Mouse (Mus musculus) midbrain, postnatal 0 days (tissue): ENCODE results near the gene Dnah1. TPM values are rescaled to one million over a fixed set of nuclear protein-coding genes. Genes with fewer than 3 reads are reported as not detected.

Experiments used
- ATAC-seq: fragments of 200-750 bp; cut with Nextera tagmentation; 2 replicates; pipeline ENCODE4 v1.8.0; 2017; ENCODE audit warnings: moderate number of reproducible peaks, mild to moderate bottlenecking, moderate TSS enrichment, moderate library complexity; ENCODE audit not compliant: low FRiP score
- DNase-seq: peaks from one replicate; pipeline ENCODE4 v3.0.0-alpha.2; 2015; ENCODE audit warnings: low spot score
- H3K27ac ChIP-seq: fragments of 300-500 bp; sonication (generic); 2 replicates; pipeline ENCODE4 v1.5.1; 2014; ENCODE audit warnings: low read depth, mild to moderate bottlenecking, low read length, mixed read lengths
- H3K27me3 ChIP-seq: fragments of 300-500 bp; sonication (generic); 2 replicates; pipeline ENCODE4 v1.6.1; 2014; ENCODE audit warnings: low read length, control low read depth, mixed read lengths; ENCODE audit not compliant: insufficient read depth
- H3K36me3 ChIP-seq: fragments of 300-500 bp; sonication (generic); 2 replicates; pipeline ENCODE4 v1.6.1; 2014; ENCODE audit warnings: low read length, control low read depth, mixed read lengths; ENCODE audit not compliant: insufficient read depth
- H3K4me1 ChIP-seq: fragments of 300-500 bp; sonication (generic); 2 replicates; pipeline ENCODE4 v1.6.1; 2014; ENCODE audit warnings: mild to moderate bottlenecking, control low read depth, antibody characterized with exemption, low read length, mixed read lengths; ENCODE audit not compliant: insufficient read depth
- H3K4me2 ChIP-seq: fragments of 300-500 bp; sonication (generic); 2 replicates; pipeline ENCODE4 v1.6.1; 2014; ENCODE audit warnings: low read depth, mild to moderate bottlenecking, low read length, mixed read lengths; ENCODE audit not compliant: poor library complexity, severe bottlenecking
- H3K4me3 ChIP-seq: fragments of 300-500 bp; sonication (generic); 2 replicates; pipeline ENCODE4 v1.5.1; 2014; ENCODE audit warnings: low read depth, mild to moderate bottlenecking, low read length, moderate library complexity
- H3K9ac ChIP-seq: fragments of 300-500 bp; sonication (generic); replicated peaks from 2 replicates; pipeline ENCODE4 v1.6.1; 2014; ENCODE audit warnings: mild to moderate bottlenecking, low read length, moderate library complexity, mixed read lengths; ENCODE audit not compliant: poor library complexity, severe bottlenecking
- H3K9me3 ChIP-seq: fragments of 300-500 bp; sonication (generic); 2 replicates; pipeline ENCODE4 v1.6.1; 2016; ENCODE audit warnings: low read length, control low read depth
- CTCF ChIP-seq: IDR thresholded peaks from 2 replicates; pipeline ENCODE4 v1.5.1; 2016; ENCODE audit warnings: antibody characterized with exemption, mild to moderate bottlenecking
- WGBS: fragments of 180-500 bp; shearing (Covaris S2); extraction: QIAGEN DNeasy Blood & Tissue Kit; methylation state at CpG from one replicate; pipeline ENCODE4 v1.1.7; 2014; 5-methylcytosine and 5-hydroxymethylcytosine counted together
- polyA plus RNA-seq: library from polyadenylated mRNA; unstranded; fragments of >200 nt; fragmentation: Nextera tagmentation; extraction: Ambion mirVana; gene quantifications from 2 replicates; pipeline ENCODE4 v1.2.1, GENCODE M21; 2015
- total RNA-seq: library from RNA; depleted of rRNA; stranded (reverse); fragments of >200 nt; gene quantifications from 2 replicates; pipeline ENCODE4 v1.2.3, GENCODE M21; 2014; rRNA removed

Gene Dnah1
- total RNA-seq (4.2 and 7.8 TPM in 2 replicates), polyA plus RNA-seq (3.1 and 3.4 TPM in 2 replicates)

- TF ChIP-seq CTCF, result no peak
These were observed at the start of gene Dnah1 for GRCm38 (mm10) chr14:31323849-31324792. Gene Dnah1, minus strand, starts transcription at chr14:31323896.

GRCm38 (mm10) chr14:31369377-31369776, 45.7 kb upstream of the Dnah1 start:
- Histone ChIP-seq H3K27me3 (no peaks in the 10 kb centered on the region), H3K4me1 (no peaks in the 10 kb centered on the region), H3K4me2 (no peak overlapping the region), H3K27ac (no peak overlapping the region), H3K36me3 (peaks cover 55% of the 10 kb centered on the region), H3K4me3 (no peak overlapping the region), H3K9me3 (no peaks in the 10 kb centered on the region), H3K9ac (no peak overlapping the region)
- TF ChIP-seq CTCF, result no peak
- DNase-seq (no peak), ATAC-seq (no peak)
- 85% methylated on average over 3 of the region's 3 CpGs for WGBS

More at GRCm38 (mm10) chr14:31323849-31324792, at the start of gene Dnah1:
- Histone ChIP-seq H3K4me2 (peak within 1 kb of the TSS; percentile 46), H3K4me3 (peak within 1 kb of the TSS; percentile 15; the same call in 1 of the 2 replicates), H3K27ac (no peak within 1 kb of the TSS), H3K36me3 (no peaks in the 10 kb centered on the region), H3K9me3 (no peaks in the 10 kb centered on the region), H3K27me3 (no peaks in the 10 kb centered on the region), H3K4me1 (no peaks in the 10 kb centered on the region), H3K9ac (no peak within 1 kb of the TSS)
- DNase-seq (peak; percentile 26), ATAC-seq (peak; percentile 34; the same call in 1 of the 2 replicates)
- WGBS, result 32% methylated on average over 28 of the region's 28 CpGs

GRCm38 (mm10) chr14:31367951-31368350, 44.3 kb upstream of the Dnah1 start:
- H3K36me3 ChIP-seq, result peaks cover 53% of the 10 kb centered on the region

GRCm38 (mm10) chr14:31365350-31365749, 41.7 kb upstream of the Dnah1 start:
- TF ChIP-seq CTCF, result peak; percentile 74
- peak; percentile 64 for DNase-seq
- peaks cover 51% of the 10 kb centered on the region for H3K36me3 ChIP-seq

More at GRCm38 (mm10) chr14:31367951-31368350, 44.3 kb upstream of the Dnah1 start:
- Histone ChIP-seq H3K4me3 (no peak overlapping the region), H3K27me3 (no peaks in the 10 kb centered on the region), H3K27ac (no peak overlapping the region), H3K4me2 (no peak overlapping the region), H3K4me1 (no peaks in the 10 kb centered on the region), H3K9ac (no peak overlapping the region), H3K9me3 (no peaks in the 10 kb centered on the region)
- ATAC-seq, result no peak
- 93% methylated on average over 7 of the region's 7 CpGs for WGBS
- no peak for TF ChIP-seq CTCF
- no peak for DNase-seq

GRCm38 (mm10) chr14:31364589-31364988, 40.9 kb upstream of the Dnah1 start:
- H3K27ac ChIP-seq, result no peak overlapping the region
- no peaks in the 10 kb centered on the region for H3K4me1 ChIP-seq
- WGBS, result 94% methylated on average over 4 of the region's 4 CpGs
- no peak for DNase-seq
- no peak overlapping the region for H3K4me2 ChIP-seq
- no peak for TF ChIP-seq CTCF
- ATAC-seq, result no peak
- no peak overlapping the region for H3K9ac ChIP-seq
- H3K27me3 ChIP-seq, result no peaks in the 10 kb centered on the region
- H3K9me3 ChIP-seq, result no peaks in the 10 kb centered on the region
- H3K36me3 ChIP-seq, result peaks cover 51% of the 10 kb centered on the region
- H3K4me3 ChIP-seq, result no peak overlapping the region

More at GRCm38 (mm10) chr14:31365350-31365749, 41.7 kb upstream of the Dnah1 start:
- Histone ChIP-seq H3K4me3 (no peak overlapping the region), H3K27me3 (no peaks in the 10 kb centered on the region), H3K4me2 (no peak overlapping the region), H3K9ac (no peak overlapping the region), H3K4me1 (no peaks in the 10 kb centered on the region), H3K27ac (no peak overlapping the region), H3K9me3 (no peaks in the 10 kb centered on the region)
- no peak for ATAC-seq

GRCm38 (mm10) chr14:31362236-31362635, 38.5 kb upstream of the Dnah1 start:
- Histone ChIP-seq H3K27me3 (no peaks in the 10 kb centered on the region), H3K9me3 (no peaks in the 10 kb centered on the region), H3K4me2 (no peak overlapping the region), H3K9ac (no peak overlapping the region), H3K4me1 (no peaks in the 10 kb centered on the region), H3K36me3 (peaks cover 54% of the 10 kb centered on the region), H3K4me3 (no peak overlapping the region), H3K27ac (no peak overlapping the region)
- TF ChIP-seq CTCF, result no peak
- DNase-seq, result no peak
- WGBS, result 90% methylated on average over 2 of the region's 2 CpGs
- no peak for ATAC-seq
